Mouse (Mus musculus) heart, embryonic 12.5 days (tissue): Measurements from ENCODE around the gene Gm10188. TPM values are rescaled to one million over a fixed set of nuclear protein-coding genes. Genes with fewer than 3 reads are reported as not detected.

Experiments used
- ATAC-seq: fragments of 200-750 bp; cut with Nextera tagmentation; 2 replicates; pipeline ENCODE4 v1.8.0; 2017; ENCODE audit warnings: moderate TSS enrichment, moderate library complexity; ENCODE audit not compliant: insufficient number of reproducible peaks, low FRiP score
- H3K27ac ChIP-seq: fragments of 300-500 bp; sonication (generic); 2 replicates; pipeline ENCODE4 v1.5.1; 2016; ENCODE audit warnings: mild to moderate bottlenecking, moderate library complexity; ENCODE audit not compliant: poor library complexity, severe bottlenecking
- H3K27me3 ChIP-seq: fragments of 300-500 bp; sonication (generic); replicated peaks from 2 replicates; pipeline ENCODE4 v1.6.1; 2016; ENCODE audit warnings: mild to moderate bottlenecking, moderate library complexity
- H3K36me3 ChIP-seq: fragments of 300-500 bp; sonication (generic); 2 replicates; pipeline ENCODE4 v1.6.1; 2016; ENCODE audit warnings: mild to moderate bottlenecking, moderate library complexity
- H3K4me1 ChIP-seq: fragments of 300-500 bp; sonication (generic); replicated peaks from 2 replicates; pipeline ENCODE4 v1.6.1; 2016; ENCODE audit warnings: mild to moderate bottlenecking
- H3K4me2 ChIP-seq: fragments of 300-500 bp; sonication (generic); 2 replicates; pipeline ENCODE4 v1.6.1; 2016; ENCODE audit warnings: mild to moderate bottlenecking, moderate library complexity
- H3K4me3 ChIP-seq: fragments of 300-500 bp; sonication (generic); 2 replicates; pipeline ENCODE4 v1.5.1; 2016; ENCODE audit warnings: mild to moderate bottlenecking
- H3K9ac ChIP-seq: fragments of 300-500 bp; sonication (generic); 2 replicates; pipeline ENCODE4 v1.6.1; 2016; ENCODE audit warnings: mild to moderate bottlenecking, moderate library complexity
- H3K9me3 ChIP-seq: fragments of 300-500 bp; sonication (generic); replicated peaks from 2 replicates; pipeline ENCODE4 v1.6.1; 2016; ENCODE audit warnings: mild to moderate bottlenecking, moderate library complexity
- WGBS: fragments of 180-500 bp; shearing (Covaris S2); methylation state at CpG from one replicate; pipeline ENCODE4 v1.1.7; 2016; 5-methylcytosine and 5-hydroxymethylcytosine counted together
- polyA plus RNA-seq: library from polyadenylated mRNA; unstranded; fragments of >200 nt; fragmentation: Nextera tagmentation; extraction: Ambion mirVana; gene quantifications from 2 replicates; pipeline ENCODE4 v1.2.1, GENCODE M21; 2016

The Gm10188 gene
- polyA plus RNA-seq, 1 experiment from 2014 or later: not detected

DNA sequence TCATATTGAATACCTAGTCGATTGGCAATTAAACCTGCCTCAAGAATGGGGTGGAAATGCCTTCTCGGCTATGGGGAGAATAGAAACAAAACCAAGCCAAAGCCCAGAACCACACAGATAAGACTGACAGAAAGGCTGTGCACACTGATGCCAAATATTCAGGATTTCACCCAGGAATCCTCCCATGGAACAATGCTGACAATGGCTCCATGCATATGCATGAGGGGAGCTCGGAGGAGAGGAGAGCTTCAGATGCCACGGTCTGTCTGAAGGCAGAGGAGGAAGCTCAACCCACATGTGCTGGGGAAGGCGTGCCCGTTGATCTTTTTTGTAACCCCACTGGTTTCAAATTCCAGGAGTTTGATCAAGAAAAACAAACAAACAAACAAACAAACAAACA lies 7.4 kb downstream of the Gm10188 start:
- WGBS: 44% methylated on average over 6 of the region's 6 CpGs
- no peak for ATAC-seq

GRCm38 (mm10) chr1:132221627-132222026 lies 7.9 kb downstream of the Gm10188 start:
- Histone ChIP-seq H3K4me3 (no peak overlapping the region), H3K9ac (no peak overlapping the region), H3K27ac (no peak overlapping the region), H3K4me1 (peaks cover 6% of the 10 kb centered on the region; the same call in 1 of the 2 replicates), H3K27me3 (peaks cover 28% of the 10 kb centered on the region), H3K4me2 (no peak overlapping the region), H3K9me3 (no peaks in the 10 kb centered on the region), H3K36me3 (no peaks in the 10 kb centered on the region)
- 33% methylated on average over 2 of the region's 2 CpGs for WGBS
- no peak for ATAC-seq

More for the DNA sequence above, 7.4 kb downstream of the Gm10188 start:
- H3K4me3 ChIP-seq: no peak overlapping the region
- no peak overlapping the region for H3K27ac ChIP-seq
- no peak overlapping the region for H3K9ac ChIP-seq
- peaks cover under 1% of the 10 kb centered on the region; the same call in 1 of the 2 replicates for H3K4me1 ChIP-seq
- H3K4me2 ChIP-seq: no peak overlapping the region
- H3K27me3 ChIP-seq: peaks cover 26% of the 10 kb centered on the region
- no peaks in the 10 kb centered on the region for H3K36me3 ChIP-seq
- H3K9me3 ChIP-seq: no peaks in the 10 kb centered on the region

- no peaks in the 10 kb centered on the region for H3K9me3 ChIP-seq
Observed at GRCm38 (mm10) chr1:132216276-132216675, 13.3 kb downstream of the Gm10188 start.

DNA sequence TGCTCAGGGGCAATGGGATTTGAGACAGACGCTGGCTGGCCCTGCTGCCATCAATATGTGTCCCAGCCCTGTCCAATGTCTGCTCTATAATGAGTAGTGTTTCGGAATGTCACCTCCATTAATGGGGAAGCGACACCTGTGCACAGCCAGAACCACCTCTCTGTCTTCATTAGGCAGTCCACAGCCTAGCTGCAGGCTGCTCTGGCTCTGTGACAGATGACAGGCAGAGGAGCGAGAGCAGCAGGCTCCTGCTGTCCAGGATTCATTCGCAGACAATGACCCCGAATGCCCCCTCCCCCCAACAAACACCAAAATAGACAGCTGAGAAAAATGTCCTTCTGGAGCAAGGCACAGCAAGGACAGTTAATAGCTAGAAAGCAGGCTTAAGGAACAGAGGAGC lies 16.5 kb downstream of the Gm10188 start:
- Histone ChIP-seq H3K27ac (no peak overlapping the region), H3K4me3 (no peak overlapping the region), H3K9me3 (no peaks in the 10 kb centered on the region), H3K4me1 (peaks cover 31% of the 10 kb centered on the region), H3K27me3 (peaks cover 51% of the 10 kb centered on the region), H3K4me2 (no peak overlapping the region), H3K9ac (no peak overlapping the region), H3K36me3 (no peaks in the 10 kb centered on the region)
- 47% methylated on average over 6 of the region's 6 CpGs for WGBS
- no peak for ATAC-seq

More at GRCm38 (mm10) chr1:132216276-132216675, 13.3 kb downstream of the Gm10188 start:
- no peak for ATAC-seq
- no peak overlapping the region for H3K27ac ChIP-seq
- no peak overlapping the region for H3K9ac ChIP-seq
- peaks cover 44% of the 10 kb centered on the region for H3K27me3 ChIP-seq
- peaks cover 24% of the 10 kb centered on the region for H3K4me1 ChIP-seq
- no peak overlapping the region for H3K4me3 ChIP-seq
- WGBS: 48% methylated on average over 3 of the region's 3 CpGs
- H3K36me3 ChIP-seq: no peaks in the 10 kb centered on the region
- H3K4me2 ChIP-seq: no peak overlapping the region

- no peaks in the 10 kb centered on the region for H3K9me3 ChIP-seq
- H3K36me3 ChIP-seq: no peaks in the 10 kb centered on the region
- H3K27me3 ChIP-seq: peaks cover 48% of the 10 kb centered on the region
- WGBS: 7% methylated on average over 20 of the region's 20 CpGs
- no peak overlapping the region for H3K27ac ChIP-seq
- H3K4me3 ChIP-seq: peak overlapping the region; percentile 40
- peak overlapping the region; percentile 62 for H3K4me2 ChIP-seq
- no peak overlapping the region for H3K9ac ChIP-seq
- H3K4me1 ChIP-seq: peaks cover 39% of the 10 kb centered on the region
- ATAC-seq: no peak
Observed at GRCm38 (mm10) chr1:132212218-132212617, 17.3 kb downstream of the Gm10188 start.

DNA sequence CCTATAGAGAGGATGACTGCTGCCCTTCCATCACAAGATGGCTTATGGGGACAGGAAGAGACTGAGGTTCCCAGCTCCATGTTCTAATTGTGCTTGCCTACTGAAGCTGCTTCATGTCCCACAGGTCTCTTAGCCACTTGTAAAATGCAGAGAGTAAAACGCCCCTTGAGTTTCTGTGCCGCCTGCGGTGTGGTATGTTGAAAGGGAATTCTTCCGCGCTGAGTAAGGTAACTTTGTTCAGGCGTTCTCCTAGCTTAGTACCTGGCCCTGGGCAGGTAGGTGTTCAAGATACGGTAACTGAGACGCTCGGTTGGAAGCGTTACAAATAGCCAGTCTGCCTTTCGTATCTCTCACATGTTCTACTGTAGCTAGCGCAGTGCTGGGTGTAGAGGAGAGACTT lies 17.9 kb downstream of the Gm10188 start:
- peaks cover 39% of the 10 kb centered on the region for H3K4me1 ChIP-seq
- no peak for ATAC-seq
- H3K4me2 ChIP-seq: peak overlapping the region; percentile 62
- no peaks in the 10 kb centered on the region for H3K9me3 ChIP-seq
- 0 out of 2 replicates have a peak overlapping the region, but pooled peaks have one; percentile 40 for H3K4me3 ChIP-seq
- 37% methylated on average over 12 of the region's 12 CpGs for WGBS
- H3K36me3 ChIP-seq: no peaks in the 10 kb centered on the region
- peaks cover 43% of the 10 kb centered on the region for H3K27me3 ChIP-seq
- H3K9ac ChIP-seq: no peak overlapping the region
- no peak overlapping the region for H3K27ac ChIP-seq

GRCm38 (mm10) chr1:132210922-132211321 lies 18.6 kb downstream of the Gm10188 start:
- no peak overlapping the region for H3K4me2 ChIP-seq
- no peak for ATAC-seq
- no peak overlapping the region for H3K9ac ChIP-seq
- WGBS: 19% methylated on average over 7 of the region's 7 CpGs
- H3K36me3 ChIP-seq: no peaks in the 10 kb centered on the region
- peaks cover 38% of the 10 kb centered on the region for H3K27me3 ChIP-seq
- no peak overlapping the region for H3K27ac ChIP-seq
- no peaks in the 10 kb centered on the region for H3K9me3 ChIP-seq
- H3K4me3 ChIP-seq: no peak overlapping the region
- H3K4me1 ChIP-seq: peaks cover 44% of the 10 kb centered on the region

DNA sequence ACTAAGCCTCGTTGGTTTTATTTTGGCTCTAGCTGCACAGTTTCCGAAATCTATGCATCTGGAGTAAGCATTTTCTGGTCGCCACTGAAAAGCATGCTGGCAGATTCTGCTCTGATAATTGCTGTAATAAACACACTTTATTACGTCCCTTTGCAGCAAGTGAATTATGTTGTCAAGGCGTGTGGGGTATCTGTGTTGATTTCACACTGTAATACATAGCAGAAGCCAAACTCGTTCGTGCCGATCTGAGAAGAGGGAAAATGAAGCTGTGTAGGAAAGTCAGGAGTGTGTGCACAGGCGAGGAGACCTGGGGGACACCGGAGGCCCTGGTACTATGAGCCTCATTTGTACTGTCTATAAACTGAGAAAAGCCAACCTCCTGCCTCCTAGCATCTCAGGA lies 20.2 kb downstream of the Gm10188 start:
- no peaks in the 10 kb centered on the region for H3K9me3 ChIP-seq
- no peak for ATAC-seq
- H3K4me3 ChIP-seq: no peak overlapping the region
- no peak overlapping the region for H3K4me2 ChIP-seq
- no peak overlapping the region for H3K9ac ChIP-seq
- H3K27me3 ChIP-seq: peaks cover 28% of the 10 kb centered on the region
- 73% methylated on average over 10 of the region's 10 CpGs for WGBS
- no peak overlapping the region for H3K27ac ChIP-seq
- peaks cover 51% of the 10 kb centered on the region for H3K4me1 ChIP-seq
- no peaks in the 10 kb centered on the region for H3K36me3 ChIP-seq

- Histone ChIP-seq H3K4me2 (no peak overlapping the region), H3K36me3 (no peaks in the 10 kb centered on the region), H3K9me3 (no peaks in the 10 kb centered on the region), H3K27ac (no peak overlapping the region), H3K27me3 (peaks cover 38% of the 10 kb centered on the region), H3K4me1 (peaks cover 50% of the 10 kb centered on the region), H3K4me3 (no peak overlapping the region), H3K9ac (no peak overlapping the region)
- ATAC-seq: no peak
- WGBS: 7% methylated on average over 4 of the region's 4 CpGs
Observed at GRCm38 (mm10) chr1:132208154-132208553, 21.4 kb downstream of the Gm10188 start.

GRCm38 (mm10) chr1:132206828-132207227 lies 22.7 kb downstream of the Gm10188 start:
- no peaks in the 10 kb centered on the region for H3K9me3 ChIP-seq
- H3K4me1 ChIP-seq: peaks cover 38% of the 10 kb centered on the region
- no peak overlapping the region for H3K4me3 ChIP-seq
- no peaks in the 10 kb centered on the region for H3K36me3 ChIP-seq
- no peak overlapping the region for H3K4me2 ChIP-seq
- no peak overlapping the region for H3K9ac ChIP-seq
- ATAC-seq: no peak
- no peak overlapping the region for H3K27ac ChIP-seq
- H3K27me3 ChIP-seq: peaks cover 42% of the 10 kb centered on the region
- 53% methylated on average over 3 of the region's 3 CpGs for WGBS

GRCm38 (mm10) chr1:132205958-132206357 lies 23.6 kb downstream of the Gm10188 start:
- Histone ChIP-seq H3K9ac (no peak overlapping the region), H3K9me3 (no peaks in the 10 kb centered on the region), H3K4me2 (no peak overlapping the region), H3K36me3 (no peaks in the 10 kb centered on the region), H3K4me3 (no peak overlapping the region), H3K27me3 (peaks cover 42% of the 10 kb centered on the region), H3K27ac (no peak overlapping the region), H3K4me1 (peaks cover 34% of the 10 kb centered on the region)
- ATAC-seq: no peak
- WGBS: 42% methylated on average over 5 of the region's 5 CpGs

- no peak for ATAC-seq
- peaks cover 62% of the 10 kb centered on the region for H3K27me3 ChIP-seq
- WGBS: 82% methylated on average over 5 of the region's 5 CpGs
Observed at GRCm38 (mm10) chr1:132202771-132203170, 26.8 kb downstream of the Gm10188 start.

More at GRCm38 (mm10) chr1:132202771-132203170, 26.8 kb downstream of the Gm10188 start:
- no peaks in the 10 kb centered on the region for H3K36me3 ChIP-seq
- no peak overlapping the region for H3K9ac ChIP-seq
- no peaks in the 10 kb centered on the region for H3K9me3 ChIP-seq
- H3K27ac ChIP-seq: no peak overlapping the region
- H3K4me3 ChIP-seq: no peak overlapping the region
- H3K4me2 ChIP-seq: no peak overlapping the region
- H3K4me1 ChIP-seq: peaks cover 36% of the 10 kb centered on the region
